Mouse (Mus musculus): ENCODE measurements around the gene Tnpo2. TPM values are rescaled to one million over a fixed set of nuclear protein-coding genes. Genes with fewer than 3 reads are reported as not detected.

Gene Tnpo2
- 15.7 and 16.2 TPM in 2 replicates for polyA plus RNA-seq (2014; fragmentation: Nextera tagmentation; extraction: Ambion mirVana)

DNA sequence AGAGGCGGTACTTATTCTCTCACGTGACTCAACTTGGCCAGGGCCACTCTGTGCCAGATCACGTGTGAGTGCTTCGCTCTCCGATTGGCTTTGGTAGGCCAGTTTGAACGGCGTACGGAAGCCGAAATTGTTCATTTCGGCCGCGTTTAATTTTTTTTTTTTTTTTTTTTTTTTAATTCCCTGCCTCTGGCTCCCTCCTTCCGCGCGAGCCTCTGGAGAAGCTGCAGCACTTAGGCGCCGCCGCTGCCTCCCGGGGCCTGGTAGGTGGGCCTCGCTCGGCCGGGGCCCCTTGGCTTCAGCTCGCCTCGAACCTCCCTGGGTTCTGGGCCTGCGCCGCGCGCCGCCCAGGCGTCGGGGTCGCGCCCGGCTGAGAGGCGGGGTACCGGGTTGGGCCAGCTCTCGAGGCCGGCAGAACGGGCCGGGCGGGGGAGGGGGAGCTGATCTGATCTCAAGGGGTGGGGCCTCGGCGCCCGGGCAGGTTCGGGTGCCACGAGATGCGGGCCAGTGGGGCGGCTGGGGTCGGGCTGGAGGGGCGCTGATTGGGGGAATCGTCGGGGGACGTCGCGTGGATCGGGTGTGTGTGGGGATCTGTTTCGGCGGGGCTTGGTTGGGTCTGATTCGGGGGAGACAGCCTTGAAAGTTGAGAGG is at the start of gene Tnpo2:
Gene Tnpo2 (plus strand): TSS at position 198 of the 648 bp plus-strand sequence.
- Histone ChIP-seq H3K4me2 (peak within 1 kb of the TSS; percentile 97), H3K9me3 (replicated peaks; ENCODE audit: control insufficient read depth, low read length) (no peaks in the 10 kb centered on the region), H3K27ac (ENCODE audit: low read depth, low read length) (peak within 1 kb of the TSS; percentile 99), H3K27me3 (ENCODE audit: control insufficient read depth, insufficient read depth, low read length) (no peaks in the 10 kb centered on the region), H3K36me3 (ENCODE audit: control insufficient read depth, insufficient read depth, low read length) (peaks cover 20% of the 10 kb centered on the region), H3K4me1 (ENCODE audit: control insufficient read depth, insufficient read depth, low read length) (peaks cover 22% of the 10 kb centered on the region), H3K4me3 (ENCODE audit: low read depth, low read length) (peak within 1 kb of the TSS; percentile 94), H3K9ac (ENCODE audit: low read depth, low read length) (peak within 1 kb of the TSS; percentile 94)
- WGBS (ENCODE audit: insufficient replicate concordance) = under 1% methylated on average over 57 of the region's 59 CpGs
- peak; percentile 92 for ATAC-seq (replicated peaks; ENCODE audit: insufficient number of reproducible peaks, low FRiP score, low TSS enrichment)

DNA sequence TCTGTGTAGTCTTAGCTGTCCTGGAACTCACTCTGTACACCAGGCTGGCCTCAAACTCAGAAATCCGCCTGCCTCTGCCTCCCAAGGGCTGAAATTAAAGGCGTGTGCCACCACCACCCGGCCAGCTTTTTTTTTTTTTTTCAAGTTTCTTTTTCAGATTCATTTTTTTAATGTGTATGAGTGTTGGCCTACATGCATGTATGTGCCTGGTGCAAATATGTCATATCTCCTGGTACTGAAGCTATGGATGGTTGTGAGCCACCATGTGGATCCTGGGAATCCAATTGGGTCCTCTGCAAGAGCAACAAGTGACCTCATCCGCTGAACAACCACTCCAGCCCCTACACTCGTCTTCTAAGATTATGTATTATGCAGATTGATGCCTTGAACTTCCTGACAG is 49.3 kb upstream of the Tnpo2 start:
- no peaks in the 10 kb centered on the region for H3K27me3 ChIP-seq (ENCODE audit: control insufficient read depth, insufficient read depth, low read length)
- ATAC-seq (replicated peaks; ENCODE audit: insufficient number of reproducible peaks, low FRiP score, low TSS enrichment) = no peak
- no peak overlapping the region for H3K4me3 ChIP-seq (ENCODE audit: low read depth, low read length)
- H3K9me3 ChIP-seq (replicated peaks; ENCODE audit: control insufficient read depth, low read length) = no peaks in the 10 kb centered on the region
- no peaks in the 10 kb centered on the region for H3K36me3 ChIP-seq (ENCODE audit: control insufficient read depth, insufficient read depth, low read length)
- 80% methylated on average over 5 of the region's 5 CpGs for WGBS (ENCODE audit: insufficient replicate concordance)
- H3K4me1 ChIP-seq (ENCODE audit: control insufficient read depth, insufficient read depth, low read length) = peaks cover 24% of the 10 kb centered on the region
- no peak overlapping the region for H3K9ac ChIP-seq (ENCODE audit: low read depth, low read length)
- no peak overlapping the region for H3K27ac ChIP-seq (ENCODE audit: low read depth, low read length)
- H3K4me2 ChIP-seq = no peak overlapping the region

GRCm38 (mm10) chr8:84987903-84988302 is 48.8 kb upstream of the Tnpo2 start:
- Histone ChIP-seq H3K27ac (ENCODE audit: low read depth, low read length) (no peak overlapping the region), H3K4me3 (ENCODE audit: low read depth, low read length) (no peak overlapping the region), H3K9ac (ENCODE audit: low read depth, low read length) (no peak overlapping the region), H3K36me3 (ENCODE audit: control insufficient read depth, insufficient read depth, low read length) (no peaks in the 10 kb centered on the region), H3K9me3 (replicated peaks; ENCODE audit: control insufficient read depth, low read length) (no peaks in the 10 kb centered on the region), H3K4me2 (no peak overlapping the region), H3K27me3 (ENCODE audit: control insufficient read depth, insufficient read depth, low read length) (no peaks in the 10 kb centered on the region), H3K4me1 (ENCODE audit: control insufficient read depth, insufficient read depth, low read length) (peaks cover 24% of the 10 kb centered on the region)
- ATAC-seq (replicated peaks; ENCODE audit: insufficient number of reproducible peaks, low FRiP score, low TSS enrichment) = no peak
- 61% methylated on average over 2 of the region's 2 CpGs for WGBS (ENCODE audit: insufficient replicate concordance)

- H3K4me1 ChIP-seq (ENCODE audit: control insufficient read depth, insufficient read depth, low read length) = peaks cover 22% of the 10 kb centered on the region
- no peak overlapping the region for H3K4me3 ChIP-seq (ENCODE audit: low read depth, low read length)
- peak overlapping the region; percentile 99 for H3K4me2 ChIP-seq
- peaks cover 2% of the 10 kb centered on the region for H3K27me3 ChIP-seq (ENCODE audit: control insufficient read depth, insufficient read depth, low read length)
- WGBS (ENCODE audit: insufficient replicate concordance) = 14% methylated on average over 15 of the region's 15 CpGs
- no peak overlapping the region for H3K9ac ChIP-seq (ENCODE audit: low read depth, low read length)
- no peaks in the 10 kb centered on the region for H3K36me3 ChIP-seq (ENCODE audit: control insufficient read depth, insufficient read depth, low read length)
- no peaks in the 10 kb centered on the region for H3K9me3 ChIP-seq (replicated peaks; ENCODE audit: control insufficient read depth, low read length)
- no peak overlapping the region for H3K27ac ChIP-seq (ENCODE audit: low read depth, low read length)
- no peak for ATAC-seq (replicated peaks; ENCODE audit: insufficient number of reproducible peaks, low FRiP score, low TSS enrichment)
Measured at GRCm38 (mm10) chr8:84989311-84989731, 47.4 kb upstream of the Tnpo2 start.

- H3K36me3 ChIP-seq (ENCODE audit: control insufficient read depth, insufficient read depth, low read length) = no peaks in the 10 kb centered on the region
- ATAC-seq (replicated peaks; ENCODE audit: insufficient number of reproducible peaks, low FRiP score, low TSS enrichment) = peak; percentile 62
- no peak overlapping the region for H3K27ac ChIP-seq (ENCODE audit: low read depth, low read length)
- peaks cover 17% of the 10 kb centered on the region for H3K4me1 ChIP-seq (ENCODE audit: control insufficient read depth, insufficient read depth, low read length)
- H3K4me3 ChIP-seq (ENCODE audit: low read depth, low read length) = peak overlapping the region; percentile 63
- WGBS (ENCODE audit: insufficient replicate concordance) = under 1% methylated on average over 15 of the region's 15 CpGs
- H3K9ac ChIP-seq (ENCODE audit: low read depth, low read length) = peak overlapping the region; percentile 68
- no peaks in the 10 kb centered on the region for H3K9me3 ChIP-seq (replicated peaks; ENCODE audit: control insufficient read depth, low read length)
- peaks cover 6% of the 10 kb centered on the region for H3K27me3 ChIP-seq (ENCODE audit: control insufficient read depth, insufficient read depth, low read length)
- peak overlapping the region; percentile 99 for H3K4me2 ChIP-seq
Measured at GRCm38 (mm10) chr8:84989810-84990209, 46.9 kb upstream of the Tnpo2 start.

GRCm38 (mm10) chr8:84990349-84990748 is 46.4 kb upstream of the Tnpo2 start, which contains the start of gene Hook2:
Gene Hook2, plus strand, starts transcription at chr8:84990603.
- peak within 1 kb of the TSS; percentile 77 for H3K9ac ChIP-seq (ENCODE audit: low read depth, low read length)
- no peaks in the 10 kb centered on the region; the same call in 1 of the 2 replicates for H3K36me3 ChIP-seq (ENCODE audit: control insufficient read depth, insufficient read depth, low read length)
- ATAC-seq (replicated peaks; ENCODE audit: insufficient number of reproducible peaks, low FRiP score, low TSS enrichment) = peak; percentile 90
- H3K27ac ChIP-seq (ENCODE audit: low read depth, low read length) = no peak within 1 kb of the TSS
- H3K27me3 ChIP-seq (ENCODE audit: control insufficient read depth, insufficient read depth, low read length) = peaks cover 12% of the 10 kb centered on the region
- WGBS (ENCODE audit: insufficient replicate concordance) = under 1% methylated on average over 28 of the region's 28 CpGs
- H3K4me1 ChIP-seq (ENCODE audit: control insufficient read depth, insufficient read depth, low read length) = peaks cover 12% of the 10 kb centered on the region
- peak within 1 kb of the TSS; percentile 63 for H3K4me3 ChIP-seq (ENCODE audit: low read depth, low read length)
- H3K9me3 ChIP-seq (replicated peaks; ENCODE audit: control insufficient read depth, low read length) = no peaks in the 10 kb centered on the region
- peak within 1 kb of the TSS; percentile 99 for H3K4me2 ChIP-seq

DNA sequence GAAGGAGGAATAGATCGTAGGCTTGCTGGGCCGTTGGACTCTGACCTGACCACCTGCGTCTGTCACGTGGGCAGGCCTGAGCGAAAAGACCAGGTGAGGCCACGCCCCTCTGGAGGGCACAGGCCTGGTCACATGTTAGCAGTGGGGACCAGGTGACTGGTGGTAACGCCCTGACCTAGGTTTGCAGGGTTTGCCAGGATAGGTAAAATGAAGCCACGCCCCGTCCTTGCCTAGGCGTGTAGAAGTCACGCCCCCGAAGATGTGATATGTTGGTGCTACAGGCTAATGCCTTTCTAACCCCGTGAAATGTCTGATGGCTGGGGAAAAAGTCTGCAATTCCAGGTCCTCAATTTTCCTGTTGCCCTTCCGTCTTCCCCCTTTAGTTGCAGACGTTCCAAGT is 45.9 kb upstream of the Tnpo2 start:
- WGBS (ENCODE audit: insufficient replicate concordance) = 2% methylated on average over 15 of the region's 15 CpGs
- no peaks in the 10 kb centered on the region; the same call in 1 of the 2 replicates for H3K36me3 ChIP-seq (ENCODE audit: control insufficient read depth, insufficient read depth, low read length)
- H3K27ac ChIP-seq (ENCODE audit: low read depth, low read length) = no peak overlapping the region
- H3K4me2 ChIP-seq = peak overlapping the region; percentile 99
- H3K4me3 ChIP-seq (ENCODE audit: low read depth, low read length) = peak overlapping the region; percentile 63
- H3K9ac ChIP-seq (ENCODE audit: low read depth, low read length) = peak overlapping the region; percentile 77
- no peaks in the 10 kb centered on the region for H3K9me3 ChIP-seq (replicated peaks; ENCODE audit: control insufficient read depth, low read length)
- peaks cover 12% of the 10 kb centered on the region for H3K4me1 ChIP-seq (ENCODE audit: control insufficient read depth, insufficient read depth, low read length)
- H3K27me3 ChIP-seq (ENCODE audit: control insufficient read depth, insufficient read depth, low read length) = peaks cover 17% of the 10 kb centered on the region
- peak; percentile 51 for ATAC-seq (replicated peaks; ENCODE audit: insufficient number of reproducible peaks, low FRiP score, low TSS enrichment)

DNA sequence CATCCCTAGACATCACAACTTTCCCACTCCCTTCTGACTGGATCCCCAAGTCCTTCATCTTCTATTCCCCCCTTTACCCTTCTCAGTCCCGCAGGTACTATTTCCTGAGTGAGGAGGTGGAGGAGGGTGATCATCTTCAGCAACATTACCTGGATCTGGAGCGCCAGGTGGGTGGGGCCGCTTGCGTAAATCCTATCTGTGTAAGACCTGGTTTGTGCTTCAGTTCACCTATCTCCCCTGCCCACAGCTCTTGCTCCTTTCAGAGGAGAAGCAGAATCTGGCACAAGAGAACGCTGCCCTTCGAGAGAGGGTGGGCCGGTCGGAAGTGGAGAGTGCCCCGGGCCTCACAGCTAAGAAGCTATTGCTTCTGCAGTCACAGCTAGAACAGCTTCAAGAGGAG is 42.3 kb upstream of the Tnpo2 start:
- Histone ChIP-seq H3K9me3 (replicated peaks; ENCODE audit: control insufficient read depth, low read length) (no peaks in the 10 kb centered on the region), H3K9ac (ENCODE audit: low read depth, low read length) (no peak overlapping the region), H3K4me2 (no peak overlapping the region), H3K36me3 (ENCODE audit: control insufficient read depth, insufficient read depth, low read length) (no peaks in the 10 kb centered on the region; the same call in 1 of the 2 replicates), H3K4me3 (ENCODE audit: low read depth, low read length) (no peak overlapping the region), H3K4me1 (ENCODE audit: control insufficient read depth, insufficient read depth, low read length) (peaks cover 13% of the 10 kb centered on the region), H3K27me3 (ENCODE audit: control insufficient read depth, insufficient read depth, low read length) (peaks cover 36% of the 10 kb centered on the region), H3K27ac (ENCODE audit: low read depth, low read length) (no peak overlapping the region)
- ATAC-seq (replicated peaks; ENCODE audit: insufficient number of reproducible peaks, low FRiP score, low TSS enrichment) = no peak
- WGBS (ENCODE audit: insufficient replicate concordance) = 91% methylated on average over 9 of the region's 9 CpGs

- H3K4me2 ChIP-seq = 0 out of 2 replicates have a peak overlapping the region, but pooled peaks have one; percentile 20
- WGBS (ENCODE audit: insufficient replicate concordance) = 29% methylated on average over 25 of the region's 25 CpGs
- peaks cover 36% of the 10 kb centered on the region for H3K27me3 ChIP-seq (ENCODE audit: control insufficient read depth, insufficient read depth, low read length)
Measured at GRCm38 (mm10) chr8:84995680-84996079, 41.0 kb upstream of the Tnpo2 start.

More at GRCm38 (mm10) chr8:84995680-84996079, 41.0 kb upstream of the Tnpo2 start:
- H3K4me1 ChIP-seq (ENCODE audit: control insufficient read depth, insufficient read depth, low read length) = peaks cover 12% of the 10 kb centered on the region
- H3K9ac ChIP-seq (ENCODE audit: low read depth, low read length) = 0 out of 2 replicates have a peak overlapping the region, but pooled peaks have one; percentile 4
- H3K4me3 ChIP-seq (ENCODE audit: low read depth, low read length) = no peak overlapping the region
- H3K27ac ChIP-seq (ENCODE audit: low read depth, low read length) = no peak overlapping the region
- ATAC-seq (replicated peaks; ENCODE audit: insufficient number of reproducible peaks, low FRiP score, low TSS enrichment) = no peak
- H3K9me3 ChIP-seq (replicated peaks; ENCODE audit: control insufficient read depth, low read length) = no peaks in the 10 kb centered on the region
- no peaks in the 10 kb centered on the region; the same call in 1 of the 2 replicates for H3K36me3 ChIP-seq (ENCODE audit: control insufficient read depth, insufficient read depth, low read length)

Measured in heart, embryonic 11.5 days (tissue).